Comparison of ENCODE assay signal across 8 mouse cellular contexts in genomic region chr6:145340657-145341146, GRCm38 (mm10).
A peak's percentile ranks its signal among the peaks of the same experiment; 100 is the strongest.
DNase-seq lines count a peak whose midpoint lies in the region; ATAC-seq and TF ChIP-seq lines count a peak whose summit lies in the region.

No protein-coding gene starts in this region.

- peak; percentile 99 for DNase-seq in 416B (ENCODE audit: low read depth)
- peak; percentile 98 for DNase-seq in heart, adult 9 months (ENCODE audit: low spot score in 2 of 2)
- DNase-seq in liver = peak; percentile 96
- DNase-seq in spleen, postnatal 4 days (ENCODE audit: low spot score in 2 of 2) = peak; percentile 93 to 96

- H3K4me1 ChIP-seq in bone marrow, adult 2 months (ENCODE audit: control insufficient read depth, insufficient read depth, low read length) = no peaks in the 10 kb centered on the region; the same call in 1 of the 2 replicates
- H3K4me1 ChIP-seq in embryonic facial prominence, embryonic 15.5 days = peaks cover 4% of the 10 kb centered on the region; the same call in 1 of the 2 replicates
- H3K4me1 ChIP-seq in kidney, embryonic 14.5 days (ENCODE audit: control insufficient read depth, insufficient read depth, low read length) = no peaks in the 10 kb centered on the region; the same call in 1 of the 2 replicates

- TF ChIP-seq CTCF in bone marrow, adult 2 months (IDR thresholded peaks at IDR 0.05; ENCODE audit: control insufficient read depth, insufficient read depth, low read length) = no peak

- peak overlapping the region; percentile 92 for H3K4me2 ChIP-seq in embryonic facial prominence, embryonic 15.5 days (replicated peaks)
- peak overlapping the region; percentile 94 for H3K4me2 ChIP-seq in kidney, embryonic 14.5 days (replicated peaks; ENCODE audit: low read depth, low read length)

- peak overlapping the region; percentile 44 for H3K9ac ChIP-seq in embryonic facial prominence, embryonic 15.5 days
- peak overlapping the region; percentile 28; the same call in 1 of the 2 replicates for H3K9ac ChIP-seq in kidney, embryonic 14.5 days (ENCODE audit: low read depth, low read length)

- H3K4me3 ChIP-seq in bone marrow, adult 2 months (replicated peaks; ENCODE audit: control insufficient read depth, low read depth, low read length) = peak overlapping the region; percentile 73
- peak overlapping the region; percentile 55 for H3K4me3 ChIP-seq in embryonic facial prominence, embryonic 15.5 days (replicated peaks)
- peak overlapping the region; percentile 48 for H3K4me3 ChIP-seq in kidney, embryonic 14.5 days (ENCODE audit: low read length)

- TF ChIP-seq POLR2A in bone marrow, adult 2 months (IDR thresholded peaks at IDR 0.05; ENCODE audit: borderline replicate concordance, control insufficient read depth, low read depth, low read length) = peak; percentile 79; the same call in 1 of the 2 replicates

- peak; percentile 96 for ATAC-seq in embryonic facial prominence, embryonic 15.5 days (ENCODE audit: insufficient number of reproducible peaks, low FRiP score, low TSS enrichment, low read depth)
- ATAC-seq in kidney, embryonic 14.5 days (ENCODE audit: low FRiP score, low TSS enrichment) = peak; percentile 97
- ATAC-seq in monocyte, adult 5-6 weeks (replicated peaks; ENCODE audit: insufficient number of reproducible peaks, low FRiP score, low TSS enrichment, poor library complexity, severe bottlenecking) = peak; percentile 78

- peak overlapping the region; percentile 76 for H3K27ac ChIP-seq in bone marrow, adult 2 months (ENCODE audit: control insufficient read depth, insufficient read depth, low read depth, low read length, poor library complexity)
- H3K27ac ChIP-seq in embryonic facial prominence, embryonic 15.5 days (replicated peaks) = peak overlapping the region; percentile 92
- peak overlapping the region; percentile 85 for H3K27ac ChIP-seq in kidney, embryonic 14.5 days (ENCODE audit: low read depth, low read length)

- under 1% methylated on average over 37 of the region's 37 CpGs for WGBS in bone marrow, adult 2 months
- WGBS in embryonic facial prominence, embryonic 15.5 days = under 1% methylated on average over 37 of the region's 37 CpGs
- under 1% methylated on average over 35 of the region's 37 CpGs for WGBS in kidney, embryonic 14.5 days

- H3K9me3 ChIP-seq in embryonic facial prominence, embryonic 15.5 days (replicated peaks) = no peaks in the 10 kb centered on the region
- no peaks in the 10 kb centered on the region for H3K9me3 ChIP-seq in kidney, embryonic 14.5 days (ENCODE audit: control insufficient read depth, low read length)

- H3K36me3 ChIP-seq in embryonic facial prominence, embryonic 15.5 days = no peaks in the 10 kb centered on the region
- H3K36me3 ChIP-seq in kidney, embryonic 14.5 days (ENCODE audit: control insufficient read depth, insufficient read depth, low read length) = no peaks in the 10 kb centered on the region

- H3K27me3 ChIP-seq in embryonic facial prominence, embryonic 15.5 days = peaks cover 12% of the 10 kb centered on the region; the same call in 1 of the 2 replicates
- no peaks in the 10 kb centered on the region for H3K27me3 ChIP-seq in kidney, embryonic 14.5 days (ENCODE audit: control insufficient read depth, insufficient read depth, low read length)

Comparison
In these comparisons a context has a peak if more than half of its experiments do, and no peak if none do; other contexts are left out.
1. Peak in every context shown above with its lines: DNase-seq, ATAC-seq, H3K4me3 ChIP-seq and H3K27ac ChIP-seq.